In genomic region chr2:123312277-123312617, GRCm38 (mm10) we compare ENCODE assay signal across 9 mouse cellular contexts.
A peak's percentile ranks its signal among the peaks of the same experiment; 100 is the strongest.
DNase-seq lines count a peak whose midpoint lies in the region; ATAC-seq and TF ChIP-seq lines count a peak whose summit lies in the region.
"Had no signal": no experiment of that assay in that cellular context is flagged by ENCODE, and none has a peak within 500 bp of the region (broad histone marks: within the 10 kb centered on the region; RNA-seq: fewer than 3 reads in every experiment).

No protein-coding gene starts in this region.

- no peak overlapping the region for H3K27ac ChIP-seq in forebrain, embryonic 12.5 days
- H3K27ac ChIP-seq: embryonic facial prominence, embryonic 15.5 days had no signal

- WGBS in forebrain, embryonic 12.5 days, result 25% methylated on average over 8 of the region's 8 CpGs

- no peak for DNase-seq in G1E (ENCODE audit: low spot score)
- DNase-seq in c-Kit-positive CD71-negative TER-119-negative erythroid progenitor cells, embryonic 14.5 days (ENCODE audit: low read depth), result peak; percentile 8
- peak; percentile 70 to 71 for DNase-seq in heart, postnatal 36 days
- DNase-seq in kidney, postnatal 4 days, result peak; percentile 74 to 78
- peak; percentile 9 to 40 for DNase-seq in lung, adult 18-20 months
- peak; percentile 6 for DNase-seq in ovary, adult 18-20 months (ENCODE audit: low spot score)
- DNase-seq in urinary bladder, postnatal 14 days (ENCODE audit: low spot score), result peak; percentile 74

- TF ChIP-seq CTCF in G1E (IDR thresholded peaks at IDR 0.05; ENCODE audit: low read depth, low read length), result peak; percentile 27; the same call in 1 of the 2 replicates

- ATAC-seq in G1E (ENCODE audit: extremely low read depth, insufficient number of reproducible peaks, low FRiP score, poor library complexity, severe bottlenecking), result no peak
- ATAC-seq in forebrain, embryonic 12.5 days (ENCODE audit: low FRiP score), result peak; percentile 90

- no peaks in the 10 kb centered on the region for H3K27me3 ChIP-seq in G1E (ENCODE audit: insufficient read depth, low read length)
- H3K27me3 ChIP-seq in forebrain, embryonic 12.5 days, result no peaks in the 10 kb centered on the region
- H3K27me3 ChIP-seq: embryonic facial prominence, embryonic 15.5 days had no signal

- no peaks in the 10 kb centered on the region for H3K4me1 ChIP-seq in G1E (ENCODE audit: insufficient read depth, low read depth, low read length)
- no peaks in the 10 kb centered on the region for H3K4me1 ChIP-seq in forebrain, embryonic 12.5 days
- H3K4me1 ChIP-seq: embryonic facial prominence, embryonic 15.5 days had no signal

- H3K4me2 ChIP-seq in forebrain, embryonic 12.5 days, result no peak overlapping the region
- H3K4me2 ChIP-seq: embryonic facial prominence, embryonic 15.5 days had no signal

- intact Hi-C loops in heart, postnatal 36 days (cut with DNase I), result loop anchor here (5.0 to 10.0 kb wide), 3 partner anchors 487 to 1905 kb away; no protein-coding TSS in a partner anchor

- no peaks in the 10 kb centered on the region for H3K36me3 ChIP-seq in G1E (replicated peaks)
- H3K36me3 ChIP-seq in forebrain, embryonic 12.5 days (replicated peaks), result no peaks in the 10 kb centered on the region
- H3K36me3 ChIP-seq: embryonic facial prominence, embryonic 15.5 days had no signal

- H3K4me3 ChIP-seq in G1E (ENCODE audit: low read depth, low read length), result no peak overlapping the region
- H3K4me3 ChIP-seq in forebrain, embryonic 12.5 days (replicated peaks), result no peak overlapping the region
- H3K4me3 ChIP-seq: embryonic facial prominence, embryonic 15.5 days had no signal

- no peak overlapping the region for H3K9ac ChIP-seq in forebrain, embryonic 12.5 days
- H3K9ac ChIP-seq: embryonic facial prominence, embryonic 15.5 days had no signal

- H3K9me3 ChIP-seq in G1E (replicated peaks), result no peaks in the 10 kb centered on the region
- H3K9me3 ChIP-seq in forebrain, embryonic 12.5 days, result no peaks in the 10 kb centered on the region
- H3K9me3 ChIP-seq: embryonic facial prominence, embryonic 15.5 days had no signal
